Mouse (Mus musculus): ENCODE results near the gene Muc4. TPM values are rescaled to one million over a fixed set of nuclear protein-coding genes. Genes with fewer than 3 reads are reported as not detected.

Muc4 gene
- polyA plus RNA-seq, 1 experiment, result 0.12 TPM

DNA sequence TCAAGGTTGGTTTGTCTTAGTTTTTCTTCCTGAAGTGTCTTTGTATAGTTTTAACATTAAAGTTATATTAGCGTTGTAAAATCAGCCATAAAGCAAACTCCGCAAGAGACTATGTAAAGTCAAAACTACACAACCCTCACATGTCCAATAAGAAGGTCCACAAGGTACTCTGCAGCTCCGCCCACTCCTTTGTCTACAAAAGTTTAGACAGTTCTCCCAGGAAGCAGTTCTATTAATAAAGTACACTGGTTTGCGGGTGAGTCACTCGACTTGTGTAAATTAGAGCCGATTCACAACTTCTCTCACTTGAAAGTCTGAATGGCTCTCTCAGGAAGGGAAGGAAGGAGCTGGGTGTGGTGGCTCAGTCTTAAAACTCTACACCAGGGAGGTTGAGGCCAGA, 10.2 kb downstream of the Muc4 start:
- Histone ChIP-seq H3K4me2 (ENCODE audit: low read depth) (no peak overlapping the region), H3K27me3 (ENCODE audit: control insufficient read depth, insufficient read depth, insufficient read length) (no peaks in the 10 kb centered on the region), H3K79me2 (ENCODE audit: control insufficient read depth, insufficient read depth) (no peaks in the 10 kb centered on the region), H3K4me3 (no peak overlapping the region), H3K36me3 (ENCODE audit: control insufficient read depth, insufficient read depth) (no peaks in the 10 kb centered on the region), H3ac (ENCODE audit: control insufficient read depth, insufficient read length) (no peak overlapping the region)
- TF ChIP-seq REST (IDR thresholded peaks at IDR 0.05; ENCODE audit: insufficient read depth, insufficient read length) (no peak), MYOD1 (IDR thresholded peaks at IDR 0.05; ENCODE audit: control insufficient read depth in 1 of 3, insufficient read length in 2 of 3, low read depth in 2 of 3) (no peak), TCF12 (IDR thresholded peaks at IDR 0.05; ENCODE audit: insufficient read depth, poor library complexity, severe bottlenecking) (no peak), E2F4 (IDR thresholded peaks at IDR 0.05; ENCODE audit: insufficient read depth) (no peak), MAX (IDR thresholded peaks at IDR 0.05; ENCODE audit: low read depth) (no peak), CEBPB (IDR thresholded peaks at IDR 0.05; ENCODE audit: insufficient read depth, poor library complexity, severe bottlenecking) (no peak), USF1 (IDR thresholded peaks at IDR 0.05; ENCODE audit: low read depth) (no peak), POLR2AphosphoS2 (IDR thresholded peaks at IDR 0.05; ENCODE audit: insufficient read length, low read depth) (no peak), POLR2A (IDR thresholded peaks at IDR 0.05; ENCODE audit: insufficient read length, low read depth) (no peak), SRF (IDR thresholded peaks at IDR 0.05; ENCODE audit: control insufficient read depth, insufficient read length, low read depth) (no peak), TCF3 (IDR thresholded peaks at IDR 0.05; ENCODE audit: insufficient read length, low read depth) (no peak), MYOG (IDR thresholded peaks at IDR 0.05; ENCODE audit: control insufficient read depth in 1 of 3, insufficient read depth in 1 of 3, insufficient read length in 2 of 3, low read depth in 2 of 3) (no peak)

DNA sequence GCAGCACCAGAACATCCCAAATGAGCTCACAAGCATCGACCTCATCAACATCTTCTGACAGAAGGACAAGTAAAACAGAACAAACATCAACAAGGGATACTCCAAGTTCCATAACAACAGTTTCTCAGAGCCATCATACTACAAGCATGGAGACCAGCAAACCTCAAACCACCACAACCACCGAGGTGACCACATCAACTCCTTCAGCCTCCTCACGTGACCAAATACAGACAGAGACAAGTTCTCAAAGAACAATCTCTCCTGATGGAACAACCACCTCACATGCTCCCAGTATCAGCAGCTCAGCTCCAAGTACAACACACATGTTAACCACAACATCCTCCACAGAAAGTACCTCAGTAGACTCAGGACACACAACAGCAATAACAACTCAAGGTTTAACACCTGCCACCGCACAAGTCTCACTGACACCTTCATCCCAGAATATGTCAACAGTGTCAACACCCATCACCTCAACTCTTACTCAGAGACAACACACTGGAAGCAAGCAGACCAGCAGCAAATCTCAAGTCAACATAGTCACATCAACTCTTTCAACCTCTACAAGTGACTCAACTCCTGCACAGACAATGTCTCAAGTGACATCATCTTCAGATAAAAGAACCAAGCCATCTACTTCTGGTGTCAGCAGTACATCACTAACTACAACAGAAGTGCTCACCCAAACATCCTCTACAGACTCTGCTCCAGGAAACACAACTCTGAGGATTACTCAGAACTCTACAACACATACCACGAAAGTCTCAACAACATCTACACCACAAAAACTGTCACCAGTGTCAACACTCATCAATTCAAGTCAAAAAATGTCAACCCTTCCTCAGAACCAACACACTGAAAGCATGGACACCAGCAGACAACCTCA, 14.8 kb downstream of the Muc4 start:
- no peak overlapping the region for H3K4me2 ChIP-seq (ENCODE audit: low read depth)
- no peak overlapping the region for H3ac ChIP-seq (ENCODE audit: control insufficient read depth, insufficient read length)
- no peaks in the 10 kb centered on the region for H3K79me2 ChIP-seq (ENCODE audit: control insufficient read depth, insufficient read depth)
- no peaks in the 10 kb centered on the region for H3K36me3 ChIP-seq (ENCODE audit: control insufficient read depth, insufficient read depth)
- H3K27me3 ChIP-seq (ENCODE audit: control insufficient read depth, insufficient read depth, insufficient read length), result no peaks in the 10 kb centered on the region
- no peak overlapping the region for H3K4me3 ChIP-seq
- TF ChIP-seq POLR2A (IDR thresholded peaks at IDR 0.05; ENCODE audit: insufficient read length, low read depth) (no peak), MYOD1 (IDR thresholded peaks at IDR 0.05; ENCODE audit: control insufficient read depth in 1 of 3, insufficient read length in 2 of 3, low read depth in 2 of 3) (no peak), MAX (IDR thresholded peaks at IDR 0.05; ENCODE audit: low read depth) (no peak), USF1 (IDR thresholded peaks at IDR 0.05; ENCODE audit: low read depth) (peak; percentile 26), REST (IDR thresholded peaks at IDR 0.05; ENCODE audit: insufficient read depth, insufficient read length) (no peak), MYOG (IDR thresholded peaks at IDR 0.05; ENCODE audit: control insufficient read depth in 1 of 3, insufficient read depth in 1 of 3, insufficient read length in 2 of 3, low read depth in 2 of 3) (no peak), E2F4 (IDR thresholded peaks at IDR 0.05; ENCODE audit: insufficient read depth) (no peak), TCF3 (IDR thresholded peaks at IDR 0.05; ENCODE audit: insufficient read length, low read depth) (no peak), TCF12 (IDR thresholded peaks at IDR 0.05; ENCODE audit: insufficient read depth, poor library complexity, severe bottlenecking) (no peak)

DNA sequence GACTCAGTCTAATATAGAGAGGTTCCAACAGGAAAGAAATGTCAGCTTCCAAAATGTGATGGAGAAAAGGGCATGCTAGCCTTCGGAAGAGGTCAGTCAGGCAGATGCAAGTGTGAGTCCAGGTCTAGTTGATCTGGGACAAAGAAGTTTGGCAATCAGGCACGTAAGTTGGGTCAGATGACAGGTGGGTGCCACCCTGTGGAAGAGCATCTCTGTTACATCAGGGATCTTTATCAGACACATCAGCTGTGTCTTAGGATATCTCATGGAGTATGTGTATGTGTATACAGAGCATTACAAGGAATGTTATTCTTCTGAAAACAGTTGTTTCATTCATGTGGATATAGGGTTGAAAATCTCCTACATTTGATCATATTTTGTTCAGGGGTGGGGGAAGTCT, 28.9 kb downstream of the Muc4 start:
- TF ChIP-seq USF1 (IDR thresholded peaks at IDR 0.05; ENCODE audit: low read depth) (no peak), SRF (IDR thresholded peaks at IDR 0.05; ENCODE audit: control insufficient read depth, insufficient read length, low read depth) (no peak), MYOD1 (IDR thresholded peaks at IDR 0.05; ENCODE audit: control insufficient read depth in 1 of 3, insufficient read length in 2 of 3, low read depth in 2 of 3) (no peak), POLR2A (IDR thresholded peaks at IDR 0.05; ENCODE audit: insufficient read length, low read depth) (no peak), CEBPB (IDR thresholded peaks at IDR 0.05; ENCODE audit: insufficient read depth, poor library complexity, severe bottlenecking) (no peak), POLR2AphosphoS2 (IDR thresholded peaks at IDR 0.05; ENCODE audit: insufficient read length, low read depth) (no peak), TCF3 (IDR thresholded peaks at IDR 0.05; ENCODE audit: insufficient read length, low read depth) (no peak), REST (IDR thresholded peaks at IDR 0.05; ENCODE audit: insufficient read depth, insufficient read length) (no peak), E2F4 (IDR thresholded peaks at IDR 0.05; ENCODE audit: insufficient read depth) (no peak), MAX (IDR thresholded peaks at IDR 0.05; ENCODE audit: low read depth) (no peak)

DNA sequence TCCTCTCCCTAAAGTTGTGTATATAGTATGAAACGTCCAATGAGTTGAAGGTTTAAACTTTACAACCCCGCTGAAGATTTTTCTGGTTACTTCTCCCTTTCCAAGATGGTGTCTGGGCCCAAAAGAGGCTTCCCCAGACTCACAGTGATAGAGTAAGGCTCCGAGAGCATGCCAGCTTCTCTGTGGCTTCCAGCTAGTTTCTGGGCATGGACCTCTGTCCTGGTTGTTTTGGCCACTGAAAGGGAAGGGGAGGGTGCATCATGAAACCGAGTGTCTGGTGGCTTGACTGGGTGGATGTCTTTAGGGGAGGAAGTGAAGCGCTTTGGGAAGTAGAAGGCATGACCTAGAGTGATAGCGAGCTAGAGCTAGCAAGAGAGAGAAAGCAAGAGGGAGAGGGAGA, 29.3 kb downstream of the Muc4 start:
- Histone ChIP-seq H3K36me3 (ENCODE audit: control insufficient read depth, insufficient read depth) (no peaks in the 10 kb centered on the region), H3K4me3 (no peak overlapping the region), H3ac (ENCODE audit: control insufficient read depth, insufficient read length) (no peak overlapping the region), H3K27me3 (ENCODE audit: control insufficient read depth, insufficient read depth, insufficient read length) (no peaks in the 10 kb centered on the region), H3K79me2 (ENCODE audit: control insufficient read depth, insufficient read depth) (no peaks in the 10 kb centered on the region), H3K4me2 (ENCODE audit: low read depth) (no peak overlapping the region)
- no peak for TF ChIP-seq MYOG (IDR thresholded peaks at IDR 0.05; ENCODE audit: control insufficient read depth in 1 of 3, insufficient read depth in 1 of 3, insufficient read length in 2 of 3, low read depth in 2 of 3)
- TF ChIP-seq REST (IDR thresholded peaks at IDR 0.05; ENCODE audit: insufficient read depth, insufficient read length), result no peak
- no peak for TF ChIP-seq TCF3 (IDR thresholded peaks at IDR 0.05; ENCODE audit: insufficient read length, low read depth)
- no peak for TF ChIP-seq TCF12 (IDR thresholded peaks at IDR 0.05; ENCODE audit: insufficient read depth, poor library complexity, severe bottlenecking)
- no peak for TF ChIP-seq E2F4 (IDR thresholded peaks at IDR 0.05; ENCODE audit: insufficient read depth)
- TF ChIP-seq MYOD1 (IDR thresholded peaks at IDR 0.05; ENCODE audit: control insufficient read depth in 1 of 3, insufficient read length in 2 of 3, low read depth in 2 of 3), result no peak

More for the DNA sequence above, 28.9 kb downstream of the Muc4 start:
- Histone ChIP-seq H3K27me3 (ENCODE audit: control insufficient read depth, insufficient read depth, insufficient read length) (no peaks in the 10 kb centered on the region), H3K79me2 (ENCODE audit: control insufficient read depth, insufficient read depth) (no peaks in the 10 kb centered on the region), H3K36me3 (ENCODE audit: control insufficient read depth, insufficient read depth) (no peaks in the 10 kb centered on the region), H3K4me2 (ENCODE audit: low read depth) (no peak overlapping the region), H3ac (ENCODE audit: control insufficient read depth, insufficient read length) (no peak overlapping the region), H3K4me3 (no peak overlapping the region)

Data from myocyte (in vitro differentiated cells).